Mouse (Mus musculus) MN1 (cell line): ENCODE measurements around the gene Retsat.

Experiments used
- DNase-seq: peaks from one replicate; pipeline ENCODE4 v3.0.0-alpha.2; 2016; ENCODE audit warnings: low spot score

Gene Retsat

GRCm38 (mm10) chr6:72588307-72588706 is 10.0 kb upstream of the Retsat start:
- no peak for DNase-seq

GRCm38 (mm10) chr6:72590111-72590510 is 8.2 kb upstream of the Retsat start:
- DNase-seq = no peak

GRCm38 (mm10) chr6:72593011-72593803 is 5.1 kb upstream of the Retsat start:
- DNase-seq = no peak

GRCm38 (mm10) chr6:72593914-72594313 is 4.4 kb upstream of the Retsat start:
- no peak for DNase-seq

GRCm38 (mm10) chr6:72597083-72597874 is 996 bp upstream of the Retsat start:
- peak; percentile 39 for DNase-seq

GRCm38 (mm10) chr6:72598791-72599557 is 699 bp downstream of the Retsat start:
- no peak for DNase-seq

- no peak for DNase-seq
Measured at GRCm38 (mm10) chr6:72600216-72600615, 1.9 kb downstream of the Retsat start.

- no peak for DNase-seq
Measured at GRCm38 (mm10) chr6:72600771-72601170, 2.5 kb downstream of the Retsat start.

GRCm38 (mm10) chr6:72601732-72602131 is 3.5 kb downstream of the Retsat start:
- DNase-seq = peak; percentile 67

- peak; percentile 41 for DNase-seq
Measured at GRCm38 (mm10) chr6:72604066-72604465, 5.8 kb downstream of the Retsat start.

GRCm38 (mm10) chr6:72607060-72607459 is 8.8 kb downstream of the Retsat start:
- DNase-seq = no peak

- DNase-seq = no peak
Measured at GRCm38 (mm10) chr6:72607676-72608075, 9.4 kb downstream of the Retsat start.

- DNase-seq = no peak
Measured at GRCm38 (mm10) chr6:72608662-72609184, 10.4 kb downstream of the Retsat start.

- DNase-seq = peak; percentile 34
Measured at GRCm38 (mm10) chr6:72610261-72610660, 12.0 kb downstream of the Retsat start.

GRCm38 (mm10) chr6:72615151-72615550 is 16.9 kb downstream of the Retsat start:
- no peak for DNase-seq

- DNase-seq = no peak
Measured at GRCm38 (mm10) chr6:72615561-72616375, 17.5 kb downstream of the Retsat start.

- peak; percentile 94 for DNase-seq
Measured at GRCm38 (mm10) chr6:72616643-72617288, 18.5 kb downstream of the Retsat start, which contains the start of gene Tgoln1. Tgoln1 (minus strand) TSS chr6:72617000.

- DNase-seq = peak; percentile 28
Measured at GRCm38 (mm10) chr6:72619734-72620532, 21.7 kb downstream of the Retsat start.

GRCm38 (mm10) chr6:72620920-72621319 is 22.6 kb downstream of the Retsat start:
- DNase-seq = no peak

GRCm38 (mm10) chr6:72622917-72623316 is 24.6 kb downstream of the Retsat start:
- DNase-seq = no peak
